Mouse (Mus musculus): ENCODE results near the gene Trio.

Gene Trio

DNA sequence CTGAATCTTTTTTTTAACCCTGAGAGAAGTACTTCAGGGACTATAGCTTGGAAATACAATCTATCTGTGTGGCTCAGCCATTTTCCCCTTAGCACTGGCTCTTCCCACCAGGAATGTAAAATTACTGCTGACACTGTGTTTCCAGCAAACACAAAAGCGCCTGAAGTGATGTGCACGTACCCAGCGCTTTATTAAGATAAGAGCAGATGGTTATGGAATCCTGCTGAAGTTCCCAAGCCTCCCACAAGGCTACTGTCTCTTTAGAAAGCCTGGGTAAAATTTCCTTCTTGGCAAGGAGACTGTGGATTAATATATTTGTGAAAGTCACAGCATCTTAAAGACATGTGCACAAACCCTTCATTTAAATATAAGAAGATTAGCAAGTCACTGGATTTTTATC is 141.8 kb downstream of the Trio start:
- DNase-seq (ENCODE audit: low read depth, low spot score) = no peak

DNA sequence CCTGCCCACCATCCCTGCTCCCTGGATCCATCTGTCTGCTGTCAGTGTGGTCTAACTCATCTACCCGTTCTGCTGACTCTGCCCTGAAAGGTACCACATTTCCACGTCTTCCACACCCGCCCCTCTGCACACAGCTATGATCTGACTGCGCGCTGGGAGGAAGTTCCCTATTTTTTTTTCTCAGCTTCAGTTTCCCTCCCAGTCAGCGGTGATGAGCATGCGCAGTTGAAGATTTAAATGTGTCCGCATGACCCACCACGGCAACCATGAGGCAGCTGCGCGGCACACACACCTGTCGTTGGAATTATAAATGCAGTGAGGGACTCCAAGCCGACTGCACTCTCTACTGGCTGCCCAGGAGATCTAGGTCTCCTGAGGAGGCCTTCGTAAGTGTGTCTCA is 142.8 kb downstream of the Trio start:
- DNase-seq (ENCODE audit: low read depth, low spot score) = no peak

DNA sequence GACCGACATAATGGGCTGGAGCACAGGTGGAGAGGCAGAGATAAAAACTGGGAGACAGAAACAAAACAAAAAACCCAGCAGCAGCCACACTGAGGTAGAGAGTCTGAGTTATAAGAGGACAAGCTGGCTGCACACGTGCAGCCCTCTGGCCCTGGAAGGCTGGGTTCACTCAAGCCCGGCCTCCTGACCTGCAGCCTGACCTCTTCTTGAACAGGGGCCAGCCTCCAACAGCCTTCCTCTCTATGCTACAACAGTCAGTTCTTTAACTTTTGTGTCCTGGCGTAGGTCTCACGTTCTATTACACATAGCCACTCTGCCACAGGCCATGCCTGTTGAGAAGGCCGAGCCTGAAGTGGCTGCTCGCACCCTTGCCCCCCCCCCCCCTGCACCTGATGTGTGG is 147.8 kb downstream of the Trio start:
- no peak for DNase-seq (ENCODE audit: low read depth, low spot score)

DNA sequence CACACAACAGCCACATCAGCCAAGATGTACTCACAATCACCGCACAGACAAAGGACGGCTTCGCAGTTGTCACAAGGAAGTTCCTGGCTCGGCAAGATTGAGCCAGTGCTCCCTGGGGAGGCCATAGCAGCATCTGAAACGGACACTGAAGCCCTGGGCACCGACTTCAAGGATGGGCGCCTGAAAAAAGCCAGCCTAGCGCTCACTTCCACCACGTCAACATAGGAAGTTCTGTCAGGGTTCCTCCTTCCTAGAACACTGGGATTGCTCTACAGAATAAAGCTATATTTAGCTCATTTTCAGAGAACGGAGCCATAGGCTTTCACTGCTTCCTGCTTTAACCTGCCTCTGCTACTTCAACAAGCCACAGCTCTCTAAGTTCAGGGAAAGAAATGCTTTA is 149.3 kb downstream of the Trio start:
- no peak for DNase-seq (ENCODE audit: low read depth, low spot score)

DNA sequence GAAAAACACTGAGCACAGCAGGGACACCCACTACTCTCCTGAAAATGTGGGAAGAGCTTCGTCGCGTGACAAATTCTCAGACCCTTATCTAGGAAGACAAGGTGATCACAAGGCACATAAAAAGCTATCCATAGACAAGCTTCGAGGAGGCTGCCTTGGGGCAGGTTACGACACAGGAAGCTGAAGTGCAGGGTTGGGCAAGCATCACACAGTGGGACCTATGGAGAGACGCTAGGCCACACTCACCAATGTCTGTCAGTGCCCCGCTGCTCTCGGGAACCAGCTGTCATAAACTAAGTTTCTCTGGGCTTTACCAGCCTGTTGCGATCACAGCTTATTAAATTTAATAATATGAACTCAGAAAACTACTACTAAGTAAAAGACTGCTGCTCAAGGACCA is 149.9 kb downstream of the Trio start:
- no peak for DNase-seq (ENCODE audit: low read depth, low spot score)

DNA sequence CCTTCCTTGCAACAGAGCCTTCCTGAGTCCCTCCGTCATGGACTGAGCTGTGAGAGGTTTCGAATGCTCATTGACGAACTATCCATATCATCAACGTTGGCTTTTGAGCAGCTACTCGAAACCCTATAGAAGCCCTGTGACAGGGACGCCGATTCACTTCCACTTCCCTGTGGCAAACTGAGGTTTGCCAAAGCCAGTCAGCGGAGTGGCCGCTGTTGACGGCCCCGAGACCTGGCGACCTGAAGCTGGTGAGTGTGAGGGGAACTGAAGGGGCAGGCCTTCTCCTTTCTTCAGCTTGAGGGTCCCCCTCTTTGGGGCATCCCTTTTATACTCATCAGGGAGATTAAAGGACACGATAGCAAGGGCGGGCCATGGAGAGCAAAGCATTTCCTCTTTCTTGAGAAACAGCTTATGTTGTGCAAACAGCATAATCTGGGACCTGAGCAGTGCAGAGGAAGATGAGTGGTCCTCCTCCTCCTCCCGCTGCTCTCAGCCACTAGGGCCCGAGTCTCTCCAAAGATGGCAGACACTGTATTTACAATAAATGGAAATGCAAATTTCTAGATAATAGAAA is 151.8 kb downstream of the Trio start:
- DNase-seq (ENCODE audit: low read depth, low spot score) = no peak

DNA sequence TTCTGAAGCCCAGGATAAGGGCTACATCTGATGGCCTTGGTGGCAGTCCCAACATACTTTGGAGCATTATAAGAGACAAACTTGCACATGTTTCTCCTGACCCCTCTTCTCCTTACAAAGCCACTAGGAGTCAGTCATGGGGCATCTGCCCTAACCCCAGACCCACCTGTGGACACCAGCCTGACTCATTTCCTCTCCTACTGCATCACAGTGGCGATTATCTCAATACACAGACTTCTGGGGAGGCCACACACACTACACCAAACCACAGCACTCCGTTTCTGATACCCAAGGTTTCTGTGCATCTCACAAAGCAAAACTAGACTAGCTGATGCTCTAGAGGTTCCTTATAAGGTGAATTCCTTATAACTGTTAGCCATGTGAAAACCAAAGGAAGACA is 153.4 kb downstream of the Trio start:
- DNase-seq (ENCODE audit: low read depth, low spot score) = no peak

DNA sequence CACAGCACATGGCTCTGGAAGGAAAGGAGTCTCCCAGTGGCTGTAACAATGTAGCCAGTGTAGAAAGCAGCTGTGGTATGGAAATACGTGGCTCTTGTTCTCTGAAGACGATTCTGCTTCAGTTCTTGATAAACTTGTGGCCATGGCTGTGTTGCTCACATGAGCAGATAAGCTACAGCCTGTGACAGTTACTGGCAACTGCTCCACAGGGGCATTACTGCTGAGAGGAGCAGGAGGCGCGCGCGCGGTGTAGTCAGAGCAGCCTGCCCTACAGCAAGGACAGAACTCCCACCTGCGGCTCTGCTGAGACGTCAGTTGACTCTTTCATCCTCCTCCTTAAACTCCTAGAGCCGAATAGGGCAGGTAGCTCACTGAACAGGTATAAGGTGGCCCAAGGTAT is 153.9 kb downstream of the Trio start:
- no peak for DNase-seq (ENCODE audit: low read depth, low spot score)

DNA sequence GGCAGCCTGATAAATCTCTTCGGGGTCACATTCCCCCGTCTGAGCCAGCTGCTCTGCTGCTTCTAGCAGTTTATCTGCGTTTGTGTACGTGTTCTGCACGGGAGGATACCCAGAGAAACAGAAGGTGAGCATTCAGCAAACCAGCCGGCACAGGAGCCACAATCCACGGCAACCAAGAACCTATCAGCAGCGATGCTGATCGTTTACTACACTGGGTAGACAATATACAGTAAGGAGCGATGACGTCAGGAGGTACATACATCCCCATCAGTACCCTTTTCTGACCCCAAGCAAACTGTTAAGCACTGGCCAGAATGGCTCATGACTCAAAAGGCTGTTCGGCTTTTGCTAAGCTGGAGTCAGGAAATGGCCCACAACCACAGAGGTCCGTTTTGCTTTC is 154.4 kb downstream of the Trio start:
- no peak for DNase-seq (ENCODE audit: low read depth, low spot score)

DNA sequence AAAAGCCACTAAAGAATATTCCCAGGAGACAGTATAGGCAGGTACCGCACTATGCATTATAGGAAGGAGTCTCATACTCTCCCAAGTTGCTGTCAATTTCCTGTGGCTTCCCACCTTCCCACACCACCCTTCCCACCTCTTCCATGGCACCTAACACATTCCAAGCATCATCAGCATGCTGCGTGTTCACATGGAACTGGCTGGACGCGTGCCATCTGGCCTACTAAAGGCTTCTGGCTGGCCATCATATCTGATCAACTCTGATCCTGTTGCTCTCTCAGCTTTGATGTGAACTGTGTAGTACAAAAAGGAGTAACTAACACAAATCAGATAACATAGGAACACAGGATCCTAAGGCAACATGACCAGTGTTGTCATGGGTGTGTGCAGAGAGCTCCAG is 156.6 kb downstream of the Trio start:
- DNase-seq (ENCODE audit: low read depth, low spot score) = no peak

DNA sequence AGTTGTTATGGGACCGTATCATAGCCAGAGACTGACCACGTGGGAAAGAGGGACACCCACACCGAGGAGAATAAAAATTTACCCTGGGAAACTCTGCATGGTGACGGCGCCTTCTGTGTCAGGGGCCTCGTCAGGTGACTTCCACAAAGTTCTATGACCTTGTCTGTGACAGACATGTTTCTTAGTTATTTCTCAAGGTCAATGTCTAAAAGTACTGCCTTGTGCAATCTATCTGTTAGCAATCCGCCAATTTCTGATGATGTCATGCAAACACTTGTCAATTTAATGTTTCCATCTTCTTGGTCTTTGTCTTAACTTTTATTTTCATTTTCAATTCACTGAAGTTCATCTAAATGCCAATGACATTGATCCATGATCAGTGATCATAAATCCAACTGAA is 157.8 kb downstream of the Trio start:
- DNase-seq (ENCODE audit: low read depth, low spot score) = no peak

DNA sequence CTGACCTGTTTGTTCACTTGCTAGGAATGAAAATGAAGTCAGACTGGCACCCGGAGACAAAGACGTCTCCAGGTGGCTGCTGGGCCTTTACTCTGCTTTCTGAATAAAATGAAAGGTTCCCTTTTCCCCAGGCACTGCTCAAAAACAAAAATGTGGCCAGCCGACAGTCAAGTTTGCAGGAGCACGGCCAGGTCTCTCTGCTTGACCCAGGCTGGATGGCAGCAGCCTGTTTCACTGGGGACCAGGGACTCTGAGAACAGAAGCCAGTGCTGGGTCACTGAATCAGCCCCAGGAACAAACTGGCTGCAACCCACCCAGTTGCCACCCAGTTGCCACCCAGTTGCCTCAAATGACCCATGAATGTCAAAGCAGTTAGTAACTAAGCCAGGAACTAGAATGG is 159.2 kb downstream of the Trio start:
- no peak for DNase-seq (ENCODE audit: low read depth, low spot score)

DNA sequence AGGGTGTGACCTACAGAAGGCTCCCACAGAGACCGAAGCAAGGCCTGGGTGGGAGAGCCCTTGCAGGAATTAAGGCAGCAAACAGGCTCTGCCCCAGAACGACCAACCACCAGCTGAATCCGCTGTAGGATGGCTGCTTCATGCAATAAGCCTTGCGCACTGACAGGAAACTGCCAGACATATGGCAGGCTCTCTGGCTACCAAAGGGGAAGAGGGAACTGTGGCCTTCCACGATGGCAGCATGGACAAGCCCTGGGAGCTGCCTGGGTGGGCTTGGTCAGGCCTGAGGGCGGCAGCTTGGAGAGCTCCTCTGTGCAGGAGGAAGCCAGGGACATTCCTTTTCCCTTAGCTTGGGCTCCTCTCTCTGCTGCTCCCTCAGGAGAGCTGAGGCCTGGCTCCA is 159.6 kb downstream of the Trio start:
- no peak for DNase-seq (ENCODE audit: low read depth, low spot score)

DNA sequence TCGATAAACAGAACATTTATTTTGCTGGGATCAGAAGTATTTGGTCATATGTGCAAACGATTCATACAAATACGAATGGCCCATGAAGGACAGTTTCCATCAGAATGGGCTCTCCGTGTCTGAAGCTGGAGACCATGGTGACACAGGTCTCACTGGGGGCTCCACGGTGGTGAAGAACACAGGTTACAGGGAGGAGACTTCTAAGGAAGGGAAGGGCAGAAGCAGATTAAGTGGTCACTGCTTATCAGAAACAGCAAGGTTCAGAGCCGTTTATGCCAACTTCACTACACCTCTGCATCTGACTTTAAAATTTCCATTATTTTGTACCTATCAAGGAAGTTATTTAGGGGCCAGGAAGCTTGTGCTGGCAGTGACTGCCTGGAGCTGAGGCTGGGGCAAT is 161.3 kb downstream of the Trio start:
- DNase-seq (ENCODE audit: low read depth, low spot score) = no peak

DNA sequence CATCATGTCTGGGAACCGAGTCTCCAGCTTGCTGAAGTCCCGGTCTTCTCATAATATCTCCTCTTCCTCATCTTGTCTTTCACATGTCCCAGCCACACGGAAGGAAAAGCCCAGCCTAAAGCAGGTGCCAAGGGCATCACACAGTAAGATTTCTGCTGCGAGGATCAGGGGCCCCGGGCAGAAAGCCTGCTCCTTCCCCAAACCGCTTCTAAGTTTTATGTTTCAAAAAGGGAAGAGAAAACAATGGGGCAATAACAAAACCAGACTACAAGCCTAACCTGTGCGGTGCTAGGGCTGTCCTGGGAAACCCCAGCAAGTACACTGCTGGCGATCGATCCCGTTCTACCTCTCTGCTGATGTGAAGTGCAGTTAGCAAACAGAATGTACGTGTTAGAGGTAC is 162.7 kb downstream of the Trio start:
- no peak for DNase-seq (ENCODE audit: low read depth, low spot score)

DNA sequence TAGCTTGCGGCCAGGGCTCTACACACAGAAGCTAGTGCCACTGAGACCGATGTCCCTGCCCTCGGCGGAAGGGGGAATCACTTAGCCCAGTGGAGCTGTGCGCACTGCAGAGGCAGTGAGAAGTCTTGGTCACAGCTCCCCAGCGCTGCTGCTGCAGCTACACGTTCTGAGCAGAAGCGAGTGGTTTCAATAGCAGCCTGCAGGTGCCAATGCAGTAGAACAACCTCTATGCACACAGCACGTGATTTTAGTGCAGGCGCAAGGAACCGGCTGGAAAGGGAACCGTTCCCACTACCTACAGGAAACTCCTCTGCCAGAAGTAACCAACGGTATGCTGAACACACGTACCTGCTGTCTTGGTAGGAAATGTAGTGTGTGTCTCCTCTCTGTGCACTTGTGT is 165.2 kb downstream of the Trio start:
- no peak for DNase-seq (ENCODE audit: low read depth, low spot score)

DNA sequence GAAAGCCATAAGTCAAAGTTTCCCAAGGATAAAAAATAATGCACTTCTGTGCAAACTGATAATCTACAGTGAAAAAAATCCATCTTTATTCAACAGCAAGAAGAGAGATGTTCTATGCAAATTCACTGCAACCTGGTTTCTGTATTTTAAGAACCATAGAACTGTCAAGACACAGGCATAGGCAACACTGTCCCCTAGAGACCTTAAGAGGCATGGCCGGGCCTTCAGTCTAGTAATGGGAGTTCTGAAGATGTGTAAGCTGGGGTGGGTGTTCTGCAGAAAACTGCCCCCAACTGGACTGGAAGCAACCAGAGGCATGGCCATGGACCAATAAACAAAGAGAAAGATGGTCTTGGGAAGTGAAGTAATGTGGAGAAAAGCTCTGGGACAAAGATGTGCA is 166.1 kb downstream of the Trio start:
- peak; percentile 66 for DNase-seq (ENCODE audit: low read depth, low spot score)

DNA sequence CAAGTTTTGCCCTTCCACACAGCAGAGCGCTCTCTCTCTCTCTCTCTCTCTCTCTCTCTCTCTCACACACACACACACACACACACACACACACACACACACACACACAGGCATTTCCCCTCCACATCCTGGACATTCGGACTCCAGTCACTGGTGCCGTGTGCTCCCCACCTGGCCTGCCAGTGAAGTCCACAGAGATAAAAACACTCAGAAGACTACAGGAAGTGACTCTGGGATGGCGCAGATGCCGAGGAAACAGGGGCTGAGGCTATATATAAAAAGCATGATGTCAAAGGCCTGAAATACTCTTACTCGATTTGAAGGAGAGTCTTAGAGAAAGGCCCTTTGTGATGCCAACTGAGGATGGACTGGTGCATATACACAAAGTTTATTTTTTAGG is 166.5 kb downstream of the Trio start:
- no peak for DNase-seq (ENCODE audit: low read depth, low spot score)

DNA sequence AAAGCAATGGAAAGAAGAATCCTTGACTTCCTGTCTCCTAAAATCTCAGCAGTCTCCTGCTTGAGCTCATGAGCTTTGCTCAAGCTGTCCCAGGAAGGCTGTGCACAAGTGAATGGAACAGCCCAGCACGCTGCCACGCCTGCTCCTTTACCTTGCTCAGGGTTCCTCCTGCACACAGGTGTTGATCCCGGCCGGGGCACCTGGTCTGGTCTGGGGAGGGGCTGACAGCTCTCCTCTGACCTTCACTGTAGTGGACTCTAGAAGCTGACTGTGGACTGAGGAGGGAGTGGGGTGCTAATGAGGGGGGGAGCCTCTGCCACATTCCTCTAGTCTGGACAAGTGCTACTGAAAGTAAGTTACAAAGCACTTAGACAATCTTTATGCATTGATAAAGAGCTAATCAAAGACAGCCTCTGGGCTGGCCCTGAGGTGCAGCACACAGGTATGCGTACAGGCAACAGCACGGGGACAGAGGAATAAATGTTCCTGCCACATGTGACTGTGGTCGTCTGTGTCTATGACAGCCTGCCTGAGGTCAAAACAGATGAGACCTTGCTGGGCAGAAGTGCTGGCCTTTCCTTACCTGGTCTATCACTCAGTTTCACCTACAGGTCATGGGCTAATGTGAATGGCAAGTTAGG is 167.3 kb downstream of the Trio start:
- no peak for DNase-seq (ENCODE audit: low read depth, low spot score)

DNA sequence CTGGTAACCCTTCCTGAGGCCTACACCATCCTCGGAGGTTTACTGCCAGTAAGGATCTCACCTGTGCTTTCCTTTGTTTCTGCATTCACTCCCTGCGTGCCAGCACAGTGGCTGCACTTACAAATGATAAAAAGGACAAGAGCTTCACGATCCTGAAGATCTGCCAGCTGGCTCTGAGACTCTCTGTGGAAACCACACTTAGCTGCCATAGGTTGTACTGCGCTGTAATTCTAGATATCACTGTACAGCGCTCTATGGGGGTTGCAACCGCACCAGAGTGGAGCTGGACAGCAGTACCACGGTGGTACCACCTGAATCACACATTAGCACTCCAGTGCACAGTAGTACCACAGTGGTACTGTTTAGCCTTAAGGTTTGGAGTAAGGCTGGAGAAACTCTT is 168.4 kb downstream of the Trio start:
- DNase-seq (ENCODE audit: low read depth, low spot score) = no peak

DNA sequence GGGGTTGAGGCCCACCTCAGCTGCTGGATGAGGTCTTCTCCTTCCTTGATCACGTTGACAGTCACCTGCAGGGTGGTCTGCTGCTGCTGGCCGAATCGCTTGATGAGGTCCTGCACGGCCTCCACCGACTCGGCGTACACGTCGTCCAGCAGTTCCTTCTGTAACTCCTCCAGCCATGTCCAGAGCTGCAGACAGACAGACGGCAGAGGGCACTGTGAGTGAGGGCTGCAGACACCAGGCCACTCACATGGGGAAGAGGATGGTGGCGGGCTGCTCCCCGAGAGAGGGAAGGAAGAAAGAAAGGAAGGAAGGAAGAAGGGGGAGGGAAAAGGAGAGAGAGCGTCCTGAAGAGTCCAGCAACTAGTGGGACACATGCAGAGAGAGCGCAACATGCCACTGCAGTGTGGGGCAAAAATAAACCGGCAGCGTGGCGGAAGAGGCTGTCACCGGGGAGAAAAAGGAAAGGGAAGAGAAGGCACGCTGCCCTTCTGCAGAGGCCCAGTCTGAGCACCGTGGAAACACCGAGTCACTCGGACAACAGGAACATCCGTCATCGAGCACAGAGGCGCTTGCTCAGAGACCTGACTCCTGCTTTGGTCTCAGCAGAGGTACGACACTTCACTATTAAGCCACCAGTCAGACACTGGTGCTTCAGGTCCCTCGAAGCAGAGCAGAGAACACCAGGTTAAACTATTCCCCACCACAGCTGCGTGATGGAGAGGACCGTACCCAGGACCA is 169.4 kb downstream of the Trio start:
- no peak for DNase-seq (ENCODE audit: low read depth, low spot score)

DNA sequence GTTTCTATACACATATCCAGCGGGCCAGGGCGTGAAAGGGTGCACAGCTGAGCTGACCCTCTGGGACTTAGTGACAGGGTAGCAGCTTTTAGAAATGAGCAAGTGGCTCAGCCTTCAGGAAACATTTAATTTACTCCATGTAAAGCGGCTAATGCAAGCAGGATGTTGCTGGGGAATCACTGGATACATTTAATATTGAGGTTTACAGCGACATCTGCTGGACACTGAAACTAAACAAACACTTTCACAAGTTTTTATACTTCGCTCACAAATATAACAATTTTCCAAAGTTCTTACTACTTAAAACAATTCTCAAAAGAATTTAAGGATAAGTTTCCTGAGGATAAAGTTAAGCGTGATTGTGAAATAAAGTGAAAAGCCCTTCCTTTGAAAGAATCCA is 174.3 kb downstream of the Trio start:
- DNase-seq (ENCODE audit: low read depth, low spot score) = peak; percentile 59

DNA sequence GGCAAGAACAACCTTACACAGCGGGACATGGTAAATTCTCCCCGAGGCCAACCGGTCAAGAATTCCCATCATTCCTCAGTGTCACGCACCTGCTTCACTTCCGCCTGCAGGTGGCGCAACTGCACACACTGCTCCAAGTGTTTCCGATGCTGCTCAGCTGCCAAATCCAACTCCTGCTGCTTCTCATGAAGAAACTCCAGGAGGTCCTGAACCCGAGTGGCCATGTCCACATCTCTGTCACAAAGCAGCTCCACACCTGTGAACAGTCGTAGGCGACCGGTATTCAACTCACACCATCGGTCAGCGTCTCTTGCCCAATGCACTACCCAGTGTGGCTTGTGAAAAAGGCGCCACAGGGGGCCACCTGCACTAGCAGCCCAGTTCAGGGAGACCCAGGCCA is 174.7 kb downstream of the Trio start:
- peak; percentile 88 for DNase-seq (ENCODE audit: low read depth, low spot score)

Data from R1 (cell line).